Mouse (Mus musculus): ENCODE data around the gene Col5a3. TPM values are rescaled to one million over a fixed set of nuclear protein-coding genes. Genes with fewer than 3 reads are reported as not detected.
"Not testable (repeated sequence)": the region's sequence is repeated elsewhere in the genome, so short reads cannot be mapped to it uniquely, and the experiment has no call there.

The Col5a3 gene
- total RNA-seq (2021): 1 to 10 TPM; 1.3 to 2.0 TPM

DNA sequence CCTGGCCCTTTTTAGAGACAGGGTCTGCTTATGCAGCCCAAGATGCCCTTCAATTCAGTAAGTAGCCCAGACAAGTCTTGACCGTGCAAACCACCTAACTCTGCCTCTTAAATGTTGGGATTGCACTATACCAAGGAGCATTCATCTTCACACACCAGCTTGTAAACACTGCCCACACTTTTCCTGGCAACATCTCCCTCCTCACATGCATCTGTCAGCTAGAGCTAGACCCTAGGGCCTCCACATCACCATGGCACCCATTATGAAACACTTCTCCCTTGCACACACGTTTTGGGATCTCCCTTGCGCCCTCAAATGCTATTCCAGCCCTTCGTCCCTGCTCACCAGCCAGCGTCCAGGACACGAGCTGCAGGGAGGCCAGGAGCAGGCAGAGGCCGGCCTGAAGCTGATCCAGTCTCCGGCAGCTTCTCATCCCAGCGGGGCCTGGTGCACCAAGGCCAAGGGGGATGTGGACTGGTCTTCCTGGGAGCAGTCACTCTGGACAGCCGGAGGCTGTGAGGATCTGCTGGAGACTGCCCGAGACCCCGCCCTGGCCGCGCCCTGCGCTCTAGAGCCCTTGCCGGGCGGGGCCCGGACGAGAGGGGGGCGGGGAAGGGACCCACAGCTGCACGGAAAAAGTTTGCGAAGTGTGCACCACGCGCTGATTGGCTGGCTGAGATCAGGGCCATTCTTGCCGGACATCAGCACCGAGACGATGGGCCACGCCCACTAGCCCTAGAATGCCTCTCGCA is at the start of gene Col5a3:
TSS of gene Col5a3 (minus strand) at position 547 of the 752 bp plus-strand sequence.
- no peak for DNase-seq

- DNase-seq: no peak
Measured at GRCm38 (mm10) chr9:20862225-20862624, 47.4 kb upstream of the Col5a3 start.

DNA sequence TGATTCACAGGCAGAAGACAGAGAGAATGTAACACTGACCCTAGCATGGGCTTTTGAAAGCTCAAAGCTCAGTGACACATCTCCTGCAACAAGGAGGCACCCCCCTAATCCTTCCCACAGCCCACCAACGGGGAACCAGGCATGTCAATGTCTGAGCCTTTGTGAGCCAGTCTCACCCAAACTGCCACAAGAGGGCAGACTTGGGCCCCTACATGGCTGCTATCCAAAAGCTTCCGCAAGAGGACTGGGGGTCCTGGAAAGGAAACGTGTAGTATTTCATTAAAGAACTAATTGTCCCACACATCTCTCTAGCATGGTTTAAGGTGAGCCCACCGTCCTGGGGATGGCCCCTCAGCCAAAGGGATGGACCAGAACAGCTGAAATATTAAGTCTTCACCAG is 47.0 kb upstream of the Col5a3 start:
- no peak for DNase-seq

DNA sequence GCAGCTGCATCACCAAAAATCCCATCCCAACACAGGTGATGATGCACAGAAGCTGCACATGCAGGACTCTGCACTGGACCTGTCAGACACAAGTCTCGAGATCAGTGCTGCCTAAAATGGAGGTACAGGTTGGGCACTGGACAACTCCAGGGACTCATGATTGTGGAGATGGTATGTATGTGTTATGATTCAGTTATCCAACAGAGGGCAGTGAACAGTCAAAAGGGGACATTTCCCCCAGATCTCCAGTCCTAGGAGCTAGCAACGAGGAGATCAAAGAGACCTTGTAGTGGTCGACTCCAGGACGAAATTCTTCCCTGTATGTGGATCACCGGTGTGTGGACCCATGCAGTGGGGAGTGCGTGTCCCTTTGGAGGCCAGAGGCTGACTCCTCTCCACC is 45.1 kb upstream of the Col5a3 start:
- DNase-seq: no peak

GRCm38 (mm10) chr9:20857131-20857530 is 42.3 kb upstream of the Col5a3 start:
- no peak for DNase-seq

DNA sequence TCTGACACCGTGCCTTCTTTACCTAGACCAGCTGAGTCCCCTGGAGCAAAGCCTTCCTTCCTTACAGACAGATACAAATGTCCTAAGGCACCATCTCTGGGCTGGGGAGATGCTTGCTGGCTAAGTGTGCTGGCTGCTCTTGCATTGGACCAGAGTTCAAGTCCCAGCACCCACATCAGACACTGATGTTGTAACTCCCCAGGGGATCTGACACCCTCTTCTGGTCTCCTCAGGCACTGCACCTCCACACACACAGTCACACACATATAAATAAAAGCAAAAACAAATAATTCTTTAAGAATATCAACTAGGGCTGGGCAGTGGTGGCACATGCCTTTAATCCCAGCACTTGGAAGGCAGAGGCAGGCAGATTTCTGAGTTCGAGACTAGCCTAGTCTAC is 35.3 kb upstream of the Col5a3 start:
- no peak for DNase-seq

DNA sequence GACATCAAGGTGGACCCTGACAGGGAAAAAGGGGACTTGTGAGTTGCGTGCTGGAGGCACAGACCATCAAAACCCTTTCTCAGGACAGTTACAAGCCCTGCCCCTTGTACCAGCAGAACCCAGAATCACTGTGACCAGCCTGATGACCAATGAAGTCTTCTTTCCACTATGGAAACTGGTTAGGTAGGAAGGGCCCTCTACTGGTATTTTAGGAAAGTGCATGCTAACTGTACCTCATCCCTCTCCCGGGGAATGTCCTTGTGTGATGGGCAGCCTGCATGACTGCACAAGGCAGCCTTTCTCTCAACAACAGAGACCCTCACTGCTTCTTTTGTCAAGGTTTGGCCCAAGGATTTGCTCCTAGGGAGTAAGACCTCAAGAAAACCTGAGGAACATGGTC is 27.8 kb upstream of the Col5a3 start:
- DNase-seq: no peak

GRCm38 (mm10) chr9:20842211-20842610 is 27.3 kb upstream of the Col5a3 start:
- no peak for DNase-seq

DNA sequence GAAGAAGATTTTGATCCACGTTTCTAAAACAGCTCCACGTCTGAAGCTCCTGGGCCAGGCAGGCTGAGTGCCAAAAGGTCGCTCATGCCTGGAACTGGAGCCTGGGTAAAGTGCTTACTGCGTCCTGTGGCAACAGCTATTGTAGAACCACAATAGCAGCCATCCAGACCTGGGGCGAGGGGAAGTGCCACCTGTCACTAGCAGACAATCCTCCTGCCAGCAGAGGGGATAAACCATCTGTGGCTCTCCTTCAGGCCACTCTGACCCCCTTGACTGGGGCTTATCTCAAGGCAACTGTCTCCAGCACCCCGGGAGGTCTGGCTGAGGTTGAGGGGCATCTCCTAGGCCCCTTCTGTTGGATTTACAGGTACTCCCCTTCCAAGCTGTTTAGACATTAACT is 24.1 kb upstream of the Col5a3 start:
- no peak for DNase-seq

GRCm38 (mm10) chr9:20837184-20837947 is 22.5 kb upstream of the Col5a3 start:
- DNase-seq: no peak

GRCm38 (mm10) chr9:20835431-20835954 is 20.6 kb upstream of the Col5a3 start:
- DNase-seq: not testable (repeated sequence)

GRCm38 (mm10) chr9:20834881-20835280 is 20.0 kb upstream of the Col5a3 start:
- DNase-seq: no peak

DNA sequence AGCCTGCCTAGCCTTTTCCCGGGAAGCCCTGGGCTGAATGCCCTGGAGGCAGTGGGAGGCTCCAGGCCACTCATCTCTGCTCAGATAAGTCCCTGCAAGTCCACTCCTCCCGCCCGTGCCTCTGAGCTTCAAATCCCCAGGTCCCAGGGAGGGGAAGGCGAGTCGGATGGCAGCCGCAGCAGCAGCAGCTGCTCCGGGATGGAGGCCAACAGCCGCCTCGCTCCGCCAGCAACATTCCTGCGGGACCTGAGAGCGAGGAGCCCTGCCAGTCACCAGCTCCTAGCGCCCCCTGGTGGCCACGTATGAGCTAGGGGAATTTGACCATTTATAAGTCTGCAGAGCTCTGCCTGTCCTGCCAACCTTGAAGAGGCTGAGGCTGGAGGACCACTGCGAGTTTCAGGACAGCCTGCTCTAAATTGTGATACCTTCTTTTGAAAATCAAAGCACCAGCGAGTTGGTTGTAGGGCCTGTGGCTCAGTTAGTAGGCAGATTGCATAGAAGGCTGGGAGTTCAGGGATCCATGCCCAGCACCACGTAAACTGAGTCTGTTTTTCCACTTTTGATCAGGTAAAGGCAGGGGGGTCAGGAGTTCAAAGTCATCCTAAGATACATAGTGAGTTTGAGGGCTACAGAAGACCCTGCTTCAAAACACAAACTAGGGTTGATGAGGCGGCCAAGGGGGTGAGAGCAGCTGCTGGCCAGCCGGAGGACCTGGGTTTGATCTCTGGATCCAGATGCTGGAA is 16.2 kb upstream of the Col5a3 start:
- DNase-seq: peak; percentile 91

GRCm38 (mm10) chr9:20828127-20828526 is 13.3 kb upstream of the Col5a3 start:
- no peak for DNase-seq

- DNase-seq: no peak
Measured at GRCm38 (mm10) chr9:20825781-20826180, 10.9 kb upstream of the Col5a3 start.

- DNase-seq: peak; percentile 27 to 28
Measured at GRCm38 (mm10) chr9:20822821-20823220, 8.0 kb upstream of the Col5a3 start.

DNA sequence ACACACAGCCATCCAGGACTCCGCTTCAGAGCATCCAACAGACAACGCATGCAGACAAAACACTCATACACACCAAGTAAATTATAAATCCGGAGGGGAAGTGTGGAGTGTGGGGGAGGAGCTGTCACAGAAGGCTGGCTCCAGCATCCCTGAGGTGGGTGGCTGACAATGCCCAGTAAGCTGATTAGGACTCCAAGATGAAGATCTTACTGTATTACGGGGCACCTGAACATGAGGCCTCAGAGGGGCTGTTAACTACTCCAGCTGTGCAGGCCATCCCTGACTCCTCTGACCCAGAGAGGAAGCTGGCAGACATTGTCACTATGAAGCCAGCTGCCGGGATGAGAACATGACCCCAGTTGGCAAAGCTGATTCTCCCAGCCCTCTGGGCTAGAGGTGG is 5.1 kb upstream of the Col5a3 start:
- no peak for DNase-seq

GRCm38 (mm10) chr9:20818236-20818635 is 3.4 kb upstream of the Col5a3 start, which contains the start of gene Rdh8:
TSS of gene Rdh8 (plus strand) at chr9:20818503.
- no peak for DNase-seq

GRCm38 (mm10) chr9:20812537-20813271 is 2.2 kb downstream of the Col5a3 start:
- no peak for DNase-seq

- DNase-seq: no peak
Measured at GRCm38 (mm10) chr9:20810773-20811172, 4.1 kb downstream of the Col5a3 start.

DNA sequence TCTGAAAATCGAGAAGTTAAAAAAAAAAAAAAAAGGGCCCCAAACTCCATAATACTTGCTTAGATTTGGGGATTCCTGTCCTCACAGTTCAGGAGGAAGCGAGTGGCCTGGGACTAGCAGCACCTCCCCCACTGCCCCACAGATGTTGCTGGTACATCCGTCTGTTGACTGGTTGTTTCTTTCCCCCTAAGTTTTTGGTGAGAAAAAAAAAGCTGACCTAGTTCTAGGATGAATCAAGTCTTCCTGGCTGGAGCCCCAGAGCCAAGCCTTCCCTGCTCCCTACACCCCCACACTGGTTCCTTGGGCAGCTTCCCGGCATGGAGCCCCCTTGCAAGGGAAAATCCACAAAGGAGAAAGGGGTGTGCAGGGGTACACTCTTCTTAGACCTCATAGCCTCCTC is 4.6 kb downstream of the Col5a3 start:
- DNase-seq: no peak

GRCm38 (mm10) chr9:20805706-20806105 is 9.2 kb downstream of the Col5a3 start:
- no peak for DNase-seq

All from layer of hippocampus, postnatal 36 days (tissue).